Mouse (Mus musculus) liver, embryonic 14.5 days (tissue): ENCODE data around the gene Mllt3.

Experiments used
- CTCF ChIP-seq: IDR thresholded peaks from 2 replicates; pipeline ENCODE4 v1.5.1; 2016; ENCODE audit warnings: antibody characterized with exemption, low read depth, control low read depth
- EP300 ChIP-seq: IDR thresholded peaks from 2 replicates; pipeline ENCODE4 v1.6.1; 2016; ENCODE audit warnings: antibody characterized with exemption, low read depth

DNA sequence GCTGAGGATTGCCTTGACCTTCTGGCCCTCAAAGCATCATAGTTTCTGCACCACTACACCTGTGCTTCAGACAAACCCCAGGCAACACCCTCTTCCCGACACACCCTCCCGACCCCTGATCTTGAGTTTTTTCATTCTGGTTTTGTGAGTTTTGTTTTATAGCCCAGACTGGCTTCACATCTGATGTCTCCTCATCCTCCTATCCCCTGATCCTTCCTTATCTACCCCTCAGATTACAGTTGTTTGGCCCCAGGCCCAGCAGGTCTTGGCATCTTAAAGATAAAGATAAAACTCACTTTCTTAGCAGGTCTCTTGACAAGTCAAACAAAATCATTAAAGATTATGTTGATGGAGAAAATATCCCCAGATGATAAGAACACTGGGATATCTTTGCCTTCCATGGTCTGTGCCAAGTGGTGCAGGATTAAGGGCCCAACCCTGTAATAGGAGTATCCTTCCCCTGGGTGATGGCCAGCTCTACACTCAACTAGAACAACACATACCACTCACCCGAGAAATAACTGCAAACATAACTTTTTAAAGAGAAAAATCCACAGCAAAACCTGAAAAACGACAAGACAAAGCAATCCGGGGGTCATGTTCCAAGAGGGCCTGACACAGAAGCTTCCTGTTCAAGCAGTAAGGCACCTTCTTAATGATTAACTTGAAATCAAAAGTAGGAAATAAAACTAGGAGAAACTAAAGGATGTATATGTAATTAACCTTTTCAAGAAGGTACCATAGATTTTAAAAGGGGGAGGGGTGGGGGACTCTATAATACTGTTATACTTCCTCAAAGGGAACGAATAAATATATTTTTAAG is 121.8 kb downstream of the Mllt3 start:
- TF ChIP-seq CTCF (no peak), EP300 (no peak)
